Mouse (Mus musculus) spleen, adult 2 months (tissue): ENCODE measurements around the gene Prok2. TPM values are rescaled to one million over a fixed set of nuclear protein-coding genes. Genes with fewer than 3 reads are reported as not detected.

Source experiments
- DNase-seq, 2 experiments: peaks; one replicate each; pipeline versions ENCODE4 v3.0.0 to v3.0.0-alpha.2; 2012 to 2021; ENCODE audit warnings: low spot score in 2 of 2, low read depth in 1 of 2
- H3K27ac ChIP-seq: fragments of 200-500 bp; 2 replicates; pipeline ENCODE4 v1.5.1; 2012; ENCODE audit warnings: low read length, inconsistent platforms; ENCODE audit not compliant: insufficient read depth
- H3K27me3 ChIP-seq: fragments of 200-500 bp; 2 replicates; pipeline ENCODE4 v1.6.1; 2012; ENCODE audit warnings: mild to moderate bottlenecking, moderate library complexity, low read length, inconsistent platforms; ENCODE audit not compliant: control insufficient read depth, insufficient read depth
- H3K36me3 ChIP-seq: fragments of 200-500 bp; 2 replicates; pipeline ENCODE4 v1.6.1; 2012; ENCODE audit warnings: mild to moderate bottlenecking, low read length, inconsistent platforms; ENCODE audit not compliant: control insufficient read depth, insufficient read depth
- H3K4me1 ChIP-seq: fragments of 200-500 bp; 2 replicates; pipeline ENCODE4 v1.6.1; 2011; ENCODE audit warnings: inconsistent platforms; ENCODE audit not compliant: control insufficient read depth, insufficient read depth, insufficient read length
- H3K4me3 ChIP-seq: fragments of 200-500 bp; 2 replicates; pipeline ENCODE4 v1.5.1; 2011; ENCODE audit warnings: mild to moderate bottlenecking, inconsistent platforms; ENCODE audit not compliant: insufficient read depth, insufficient read length; ENCODE audit errors: extremely low read depth
- CTCF ChIP-seq: fragments of 200-500 bp; IDR thresholded peaks from 2 replicates; pipeline ENCODE4 v1.5.1; 2011; ENCODE audit warnings: mild to moderate bottlenecking, inconsistent platforms; ENCODE audit not compliant: insufficient read depth, insufficient read length, insufficient replicate concordance; ENCODE audit errors: extremely low read depth
- POLR2A ChIP-seq: fragments of 200-500 bp; IDR thresholded peaks from 2 replicates; pipeline ENCODE4 v1.6.1; 2011; ENCODE audit warnings: low read depth, low read length, inconsistent platforms
- WGBS: fragments of 180-500 bp; shearing (Covaris S2); methylation state at CpG from one replicate; pipeline ENCODE4 v1.1.7; 2018; 5-methylcytosine and 5-hydroxymethylcytosine counted together
- polyA plus RNA-seq: library from polyadenylated mRNA; depleted of rRNA; stranded (reverse); fragments of >200 nt; gene quantifications from 2 replicates; pipeline ENCODE4 v1.2.3, GENCODE M21; 2012

Prok2 gene
- polyA plus RNA-seq, 1 experiment: not detected

DNA sequence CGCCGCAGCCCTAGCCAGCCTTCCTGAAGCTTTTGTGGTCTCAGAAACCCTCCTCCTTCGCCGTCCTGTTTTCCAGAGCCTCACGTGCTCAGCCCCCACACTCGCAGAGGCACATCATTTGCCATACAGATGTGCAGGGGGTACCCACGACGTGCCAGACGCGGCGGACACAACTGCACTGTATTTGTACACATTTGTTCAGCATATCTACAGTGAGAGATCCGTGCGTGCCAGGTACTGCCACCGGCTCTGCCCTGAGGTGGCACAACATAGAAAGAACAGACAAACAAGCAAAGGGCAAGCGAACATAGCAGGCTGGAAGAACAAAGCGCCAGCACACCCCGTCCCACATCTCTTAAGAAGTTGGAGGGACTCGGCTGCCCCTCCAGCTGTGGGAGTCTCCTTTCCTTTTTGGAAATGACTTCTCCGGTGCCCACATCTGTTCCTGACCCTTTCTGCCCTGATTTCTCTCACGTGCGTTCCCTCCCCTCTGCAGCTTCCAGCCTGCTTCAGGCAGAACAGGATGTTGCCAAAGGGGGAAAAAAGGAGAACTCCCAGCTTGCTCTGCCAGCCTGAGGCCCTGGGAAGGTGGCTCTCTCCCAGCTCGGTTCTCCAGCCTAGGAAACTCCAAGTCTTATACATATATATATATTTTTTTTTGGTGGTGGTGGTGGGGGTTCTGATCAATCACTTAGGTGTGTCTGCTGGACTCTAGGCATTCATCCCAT is 548 bp upstream of the Prok2 start:
- Histone ChIP-seq H3K4me1 (no peaks in the 10 kb centered on the region; the same call in 1 of the 2 replicates), H3K27ac (no peak overlapping the region), H3K27me3 (peaks cover 8% of the 10 kb centered on the region), H3K4me3 (no peak overlapping the region), H3K36me3 (no peaks in the 10 kb centered on the region)
- DNase-seq: no peak
- TF ChIP-seq POLR2A (no peak), CTCF (no peak)
- 5% methylated on average over 22 of the region's 22 CpGs for WGBS

DNA sequence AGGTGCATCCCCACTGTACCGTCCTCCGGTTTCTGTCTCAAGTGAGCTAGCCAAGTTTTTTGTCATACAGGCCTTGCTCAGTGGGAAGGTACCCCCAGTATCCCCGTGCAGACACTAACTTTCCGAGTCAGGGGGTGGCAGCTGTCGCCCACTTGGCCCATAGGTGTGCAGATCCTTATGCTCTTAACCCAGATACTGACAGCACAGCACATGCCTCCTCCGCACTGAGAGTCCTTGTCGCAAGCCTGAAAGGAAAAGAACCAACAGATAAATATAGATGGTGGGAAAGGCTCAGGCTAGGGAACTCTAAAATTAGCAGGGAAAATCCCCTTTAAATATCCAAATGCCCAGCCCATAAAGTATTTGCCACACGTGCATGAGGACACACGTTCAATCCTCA is 3.8 kb downstream of the Prok2 start:
- no peak overlapping the region for H3K4me3 ChIP-seq
- no peaks in the 10 kb centered on the region for H3K36me3 ChIP-seq
- TF ChIP-seq POLR2A (no peak), CTCF (no peak)
- no peak for DNase-seq
- peaks cover 8% of the 10 kb centered on the region for H3K27me3 ChIP-seq
- no peaks in the 10 kb centered on the region; the same call in 1 of the 2 replicates for H3K4me1 ChIP-seq
- no peak overlapping the region for H3K27ac ChIP-seq
- WGBS: 92% methylated on average over 9 of the region's 9 CpGs

- Histone ChIP-seq H3K4me1 (no peaks in the 10 kb centered on the region; the same call in 1 of the 2 replicates), H3K27ac (no peak overlapping the region), H3K36me3 (no peaks in the 10 kb centered on the region), H3K27me3 (peaks cover 3% of the 10 kb centered on the region), H3K4me3 (no peak overlapping the region)
- TF ChIP-seq CTCF (no peak), POLR2A (no peak)
- DNase-seq: no peak
- 18% methylated on average over 9 of the region's 9 CpGs for WGBS
Measured at GRCm38 (mm10) chr6:99721032-99721431, 5.2 kb downstream of the Prok2 start.

GRCm38 (mm10) chr6:99715913-99716312 is 10.3 kb downstream of the Prok2 start:
- no peak overlapping the region for H3K27ac ChIP-seq
- no peak for DNase-seq
- no peaks in the 10 kb centered on the region for H3K27me3 ChIP-seq
- H3K4me1 ChIP-seq: no peaks in the 10 kb centered on the region
- TF ChIP-seq CTCF (no peak), POLR2A (no peak)
- H3K36me3 ChIP-seq: no peaks in the 10 kb centered on the region
- WGBS: 52% methylated on average over 6 of the region's 6 CpGs
- no peak overlapping the region for H3K4me3 ChIP-seq

GRCm38 (mm10) chr6:99715191-99715590 is 11.0 kb downstream of the Prok2 start:
- no peaks in the 10 kb centered on the region for H3K36me3 ChIP-seq
- no peaks in the 10 kb centered on the region for H3K27me3 ChIP-seq
- no peaks in the 10 kb centered on the region for H3K4me1 ChIP-seq
- 72% methylated on average over 6 of the region's 6 CpGs for WGBS
- no peak for TF ChIP-seq CTCF
- no peak for TF ChIP-seq POLR2A
- no peak overlapping the region for H3K27ac ChIP-seq
- no peak for DNase-seq
- H3K4me3 ChIP-seq: no peak overlapping the region

GRCm38 (mm10) chr6:99713256-99713655 is 12.9 kb downstream of the Prok2 start:
- no peak for TF ChIP-seq CTCF
- no peak for TF ChIP-seq POLR2A
- 90% methylated on average over 5 of the region's 5 CpGs for WGBS

DNA sequence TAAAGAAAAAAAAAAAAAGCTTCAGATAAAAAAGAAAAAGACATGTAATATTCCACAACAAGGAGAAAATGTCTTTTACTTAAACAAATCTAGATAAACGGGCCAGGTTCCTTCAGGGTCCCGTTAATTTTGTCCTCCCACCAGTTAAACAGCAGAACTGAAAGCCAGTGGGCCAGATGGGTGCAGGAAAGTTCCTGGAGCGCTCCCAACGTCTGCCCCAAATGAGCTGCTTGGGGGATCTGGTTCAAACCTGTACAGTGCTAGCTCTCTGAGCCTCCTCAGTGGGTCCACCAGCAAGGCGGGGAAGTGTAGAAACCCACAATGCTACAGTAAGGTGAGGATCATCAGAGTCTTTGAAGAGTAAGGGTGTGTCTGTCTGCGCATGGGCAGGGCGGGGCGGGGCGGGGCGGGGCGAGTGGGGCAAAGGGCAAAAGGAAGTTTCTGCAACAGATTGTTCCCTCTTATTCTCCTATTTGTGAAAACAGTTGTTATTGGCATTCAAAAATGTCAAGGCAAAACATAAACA is 14.6 kb downstream of the Prok2 start:
- no peak for DNase-seq
- no peak overlapping the region for H3K27ac ChIP-seq
- no peaks in the 10 kb centered on the region for H3K4me1 ChIP-seq
- no peaks in the 10 kb centered on the region for H3K36me3 ChIP-seq
- no peaks in the 10 kb centered on the region for H3K27me3 ChIP-seq
- no peak overlapping the region for H3K4me3 ChIP-seq
- TF ChIP-seq CTCF (no peak), POLR2A (no peak)
- WGBS: 67% methylated on average over 11 of the region's 11 CpGs

More at GRCm38 (mm10) chr6:99713256-99713655, 12.9 kb downstream of the Prok2 start:
- Histone ChIP-seq H3K4me1 (no peaks in the 10 kb centered on the region), H3K27me3 (no peaks in the 10 kb centered on the region), H3K36me3 (no peaks in the 10 kb centered on the region), H3K4me3 (no peak overlapping the region), H3K27ac (no peak overlapping the region)
- no peak for DNase-seq
